Mouse (Mus musculus) megakaryocyte progenitor cell, adult 5-6 weeks (primary cell): Measurements from ENCODE around the gene Gm37240. TPM values are rescaled to one million over a fixed set of nuclear protein-coding genes. Genes with fewer than 3 reads are reported as not detected.
A peak's percentile ranks its signal among the peaks of the same experiment; 100 is the strongest.
"Not testable (repeated sequence)": the region's sequence is repeated elsewhere in the genome, so short reads cannot be mapped to it uniquely, and the experiment has no call there.

Source experiments
- ATAC-seq: replicated peaks from 2 replicates; pipeline ENCODE4 v1.8.0; 2016; ENCODE audit warnings: mild to moderate bottlenecking, moderate TSS enrichment, inconsistent platforms; ENCODE audit not compliant: poor library complexity
- total RNA-seq, 2 experiments: library from RNA; stranded (forward) in 1 of 2; stranded (reverse) in 1 of 2; fragments of 157-497, 149-512 nt in 1 of 2; fragments of 200-1000 nt in 1 of 2; gene quantifications; 2 replicates each; pipeline versions ENCODE4 v1.2.3 to v1.2.4; 2015 to 2017

The Gm37240 gene
- total RNA-seq, 2 experiments from 2014 or later: not detected

DNA sequence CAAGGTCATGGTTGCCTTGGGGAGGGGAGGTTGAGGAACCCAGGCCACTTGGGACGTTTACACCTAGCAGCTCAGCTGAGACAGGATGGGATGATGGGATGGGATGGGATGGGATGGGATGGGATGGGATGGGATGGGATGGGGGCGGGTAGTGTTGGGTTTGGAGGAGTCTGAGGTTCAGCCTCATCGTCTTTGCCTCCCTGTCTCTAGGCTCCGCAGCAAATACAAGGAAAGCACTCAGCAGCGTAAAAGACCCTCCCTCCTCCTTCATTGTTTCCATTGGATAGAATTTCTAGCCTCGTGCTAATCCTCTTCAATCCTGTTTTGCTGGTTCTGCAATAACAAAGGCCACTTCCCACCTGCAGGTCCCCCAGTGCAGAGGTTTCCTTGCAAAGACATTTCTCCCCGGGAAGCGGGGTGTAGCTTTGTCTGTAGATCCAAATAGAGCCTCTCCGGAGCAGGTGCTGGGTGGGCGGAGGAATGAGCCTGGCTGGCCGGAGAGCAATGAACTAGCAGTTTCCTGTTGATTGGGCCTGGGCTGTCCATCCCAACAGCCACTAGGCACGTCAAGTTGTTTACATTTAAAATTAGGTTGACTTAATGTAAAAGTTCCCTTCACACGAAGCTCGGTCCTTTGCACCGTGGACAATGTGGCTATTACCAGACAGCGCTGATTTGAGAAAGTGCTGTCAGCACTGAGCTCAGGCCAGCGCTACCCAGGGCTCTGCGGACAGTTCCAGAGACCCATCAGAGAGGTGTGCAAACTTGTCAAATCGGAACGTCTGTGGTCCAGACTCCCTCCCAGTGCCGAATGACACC lies 1221.9 kb downstream of the Gm37240 start:
- ATAC-seq: no peak

GRCm38 (mm10) chr3:84664686-84665085 lies 1222.6 kb downstream of the Gm37240 start:
- no peak for ATAC-seq

DNA sequence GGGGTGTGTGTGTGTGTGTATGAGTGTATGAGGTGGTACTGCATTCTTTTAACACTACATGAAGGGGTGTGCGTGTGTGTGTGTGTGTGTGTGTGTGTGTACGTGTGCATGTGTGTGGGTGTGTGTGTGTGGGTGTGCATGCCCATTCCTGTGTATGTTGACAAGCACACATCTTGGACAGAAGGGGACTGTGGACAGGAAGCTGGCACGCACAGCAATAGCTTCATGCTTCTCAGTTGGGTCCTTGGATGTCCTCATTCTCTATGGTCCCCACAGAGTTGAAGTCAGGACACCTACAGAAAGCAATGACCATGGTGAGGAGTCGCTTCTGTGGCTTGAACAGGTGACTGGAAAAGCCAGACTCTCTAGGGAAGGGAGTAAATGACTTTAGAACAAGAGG lies 1223.5 kb downstream of the Gm37240 start:
- no peak for ATAC-seq

GRCm38 (mm10) chr3:84663079-84663478 lies 1224.2 kb downstream of the Gm37240 start:
- no peak for ATAC-seq

GRCm38 (mm10) chr3:84660380-84660779 lies 1226.9 kb downstream of the Gm37240 start:
- no peak for ATAC-seq

GRCm38 (mm10) chr3:84658872-84659271 lies 1228.4 kb downstream of the Gm37240 start:
- ATAC-seq: no peak

- ATAC-seq: no peak
Observed at GRCm38 (mm10) chr3:84658017-84658416, 1229.3 kb downstream of the Gm37240 start.

DNA sequence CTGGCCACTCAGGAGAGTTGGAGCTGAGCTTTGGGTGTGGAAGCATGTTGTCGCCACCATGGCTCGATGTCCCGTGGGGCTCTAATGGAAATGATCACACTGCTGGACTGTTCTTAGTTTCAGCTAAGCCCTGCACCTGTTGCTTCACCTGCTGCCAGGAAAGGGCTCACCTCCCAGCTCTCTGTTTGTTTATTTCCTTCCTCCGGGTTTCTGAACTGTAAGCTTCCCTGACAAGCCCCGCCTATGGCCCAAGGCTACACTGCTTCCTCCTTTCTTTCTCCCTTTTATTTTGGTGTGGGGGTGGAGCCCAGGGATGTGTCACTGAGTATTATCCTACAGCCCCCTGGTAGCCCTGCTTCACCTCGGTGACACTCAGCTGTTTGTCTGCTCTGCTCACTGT lies 1230.1 kb downstream of the Gm37240 start:
- peak; percentile 47 for ATAC-seq

- ATAC-seq: not testable (repeated sequence)
Observed at GRCm38 (mm10) chr3:84655785-84656150, 1231.5 kb downstream of the Gm37240 start.

DNA sequence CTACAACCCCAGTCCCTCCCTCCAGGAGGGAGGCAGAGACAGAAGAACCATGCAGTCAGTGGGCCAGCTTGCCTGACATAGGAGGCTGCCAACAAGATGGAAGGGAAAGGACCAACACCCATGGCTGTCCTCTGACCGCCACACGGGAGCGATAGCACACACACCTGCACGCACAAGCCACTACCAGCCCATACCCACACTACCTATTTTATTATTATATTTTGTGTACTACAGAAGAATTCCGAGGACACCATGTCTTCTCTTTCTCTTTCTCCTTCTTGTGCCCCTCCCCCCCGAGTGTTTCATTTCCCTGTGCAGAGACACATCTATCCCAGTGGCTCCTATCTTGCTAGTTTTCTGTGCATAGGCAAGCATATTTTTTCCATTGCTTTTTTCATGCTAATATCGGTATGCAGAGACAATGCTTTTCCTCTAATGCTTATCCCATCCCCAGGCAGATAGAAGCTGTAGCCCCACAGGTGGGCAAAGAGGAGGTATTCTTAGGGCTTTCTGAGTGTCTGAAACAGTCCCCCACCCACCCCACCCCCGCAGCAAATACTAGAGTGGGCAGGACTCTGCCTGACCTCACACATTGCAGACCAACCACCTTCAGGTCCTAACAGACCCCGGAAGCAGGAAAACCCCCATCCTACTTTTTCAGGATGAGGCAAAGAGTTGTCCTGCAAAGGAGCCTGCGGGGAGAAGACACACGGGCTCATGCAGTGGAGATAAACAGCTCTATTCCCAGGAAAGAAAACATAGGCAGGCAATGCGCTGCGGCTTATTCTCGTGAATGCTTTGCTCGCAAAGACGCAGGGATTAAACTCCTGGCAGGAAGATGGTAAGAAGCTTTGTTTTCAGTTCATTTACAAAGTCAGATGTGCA lies 1232.2 kb downstream of the Gm37240 start:
- ATAC-seq: no peak

GRCm38 (mm10) chr3:84654246-84654826 lies 1233.0 kb downstream of the Gm37240 start:
- peak; percentile 81 for ATAC-seq

GRCm38 (mm10) chr3:84653557-84654245 lies 1233.6 kb downstream of the Gm37240 start:
- peak; percentile 53 for ATAC-seq

- no peak for ATAC-seq
Observed at GRCm38 (mm10) chr3:84652643-84653556, 1234.4 kb downstream of the Gm37240 start.

DNA sequence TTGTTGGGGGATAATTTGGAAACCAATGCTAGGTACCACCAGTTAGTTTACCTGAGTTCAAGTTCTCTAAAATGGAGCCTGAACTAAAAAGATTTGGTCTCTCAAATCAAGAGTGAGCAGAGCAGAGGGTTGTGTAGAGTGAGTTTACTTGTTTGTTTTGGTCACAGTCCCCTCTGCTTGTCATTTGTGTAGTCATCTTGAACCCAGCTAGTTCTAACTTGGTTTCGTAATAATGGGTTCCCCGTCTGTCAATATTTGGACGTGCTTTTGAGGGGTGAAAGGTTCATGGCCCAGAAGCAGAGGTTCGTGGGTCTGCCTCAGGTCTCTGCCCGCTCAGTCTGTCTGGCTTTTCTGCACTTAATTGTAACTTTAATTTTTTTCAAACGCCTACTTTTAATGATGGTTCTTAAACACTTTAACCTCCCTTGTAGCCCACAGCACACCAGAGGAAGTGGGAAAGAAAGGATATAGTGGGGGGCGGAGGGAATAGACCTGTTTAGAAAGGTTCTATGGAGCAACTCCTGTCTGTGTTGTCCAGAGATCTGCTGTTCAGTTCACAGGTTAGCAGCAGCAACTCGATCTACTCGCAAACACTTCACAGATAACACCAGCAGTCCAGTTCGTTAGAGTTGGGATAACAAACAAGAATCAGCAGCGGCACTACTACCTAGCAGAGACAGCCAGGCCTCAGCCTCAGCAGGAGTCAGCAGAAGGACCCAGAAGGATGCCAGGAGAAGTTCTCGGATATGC lies 1237.6 kb downstream of the Gm37240 start:
- ATAC-seq: no peak

GRCm38 (mm10) chr3:84648069-84648468 lies 1239.2 kb downstream of the Gm37240 start:
- ATAC-seq: not testable (repeated sequence)

DNA sequence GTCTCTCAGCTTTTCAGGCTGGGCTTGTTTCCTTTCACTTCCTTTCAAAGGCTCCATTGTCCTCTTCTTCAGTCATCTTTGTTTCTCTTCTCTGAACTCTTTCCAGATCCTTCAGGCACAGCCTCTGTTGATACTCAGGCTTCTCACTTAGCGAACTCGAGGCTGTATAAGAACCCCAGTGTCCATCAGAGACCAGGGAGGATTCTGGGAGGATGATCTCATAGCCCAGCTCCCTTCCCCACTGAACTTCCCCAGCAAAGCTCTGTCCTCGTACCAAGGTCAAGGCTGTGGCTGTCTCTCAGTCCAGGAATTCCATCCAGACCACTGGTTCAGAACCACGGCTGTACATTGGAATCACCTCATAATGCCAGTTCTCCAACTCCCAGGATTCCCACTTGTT lies 1239.7 kb downstream of the Gm37240 start:
- no peak for ATAC-seq

GRCm38 (mm10) chr3:84646331-84646845 lies 1240.9 kb downstream of the Gm37240 start:
- ATAC-seq: no peak

GRCm38 (mm10) chr3:84646007-84646290 lies 1241.4 kb downstream of the Gm37240 start:
- no peak for ATAC-seq
